Mouse (Mus musculus): Measurements from ENCODE around the gene Pde4d. TPM values are rescaled to one million over a fixed set of nuclear protein-coding genes. Genes with fewer than 3 reads are reported as not detected.

The Pde4d gene
- polyA plus RNA-seq, 1 experiment from 2014 or later: 14.6 TPM

GRCm38 (mm10) chr13:108821270-108821669 is 371.5 kb downstream of the Pde4d start:
- Histone ChIP-seq H3K9me3 (replicated peaks; ENCODE audit: control insufficient read depth, low read length) (no peaks in the 10 kb centered on the region), H3K4me1 (ENCODE audit: control insufficient read depth, insufficient read depth, low read length) (no peaks in the 10 kb centered on the region), H3K4me2 (ENCODE audit: low read depth, low read length) (no peak overlapping the region), H3K9ac (replicated peaks; ENCODE audit: low read length) (no peak overlapping the region), H3K27ac (replicated peaks; ENCODE audit: low read depth, low read length) (no peak overlapping the region), H3K36me3 (replicated peaks; ENCODE audit: control insufficient read depth, insufficient read depth, low read depth, low read length) (no peaks in the 10 kb centered on the region), H3K27me3 (ENCODE audit: control insufficient read depth, insufficient read depth, low read length) (no peaks in the 10 kb centered on the region), H3K4me3 (ENCODE audit: low read depth, low read length) (no peak overlapping the region)
- ATAC-seq (replicated peaks; ENCODE audit: insufficient number of reproducible peaks, low FRiP score, low TSS enrichment, low read depth) (no peak), DNase-seq (ENCODE audit: low spot score) (no peak)
- 85% methylated on average over 7 of the region's 7 CpGs for WGBS

- Histone ChIP-seq H3K4me2 (ENCODE audit: low read depth, low read length) (no peak overlapping the region), H3K4me1 (ENCODE audit: control insufficient read depth, insufficient read depth, low read length) (no peaks in the 10 kb centered on the region), H3K27ac (replicated peaks; ENCODE audit: low read depth, low read length) (no peak overlapping the region), H3K27me3 (ENCODE audit: control insufficient read depth, insufficient read depth, low read length) (no peaks in the 10 kb centered on the region), H3K4me3 (ENCODE audit: low read depth, low read length) (no peak overlapping the region), H3K9ac (replicated peaks; ENCODE audit: low read length) (no peak overlapping the region), H3K9me3 (replicated peaks; ENCODE audit: control insufficient read depth, low read length) (no peaks in the 10 kb centered on the region), H3K36me3 (replicated peaks; ENCODE audit: control insufficient read depth, insufficient read depth, low read depth, low read length) (no peaks in the 10 kb centered on the region)
- ATAC-seq (replicated peaks; ENCODE audit: insufficient number of reproducible peaks, low FRiP score, low TSS enrichment, low read depth) (no peak), DNase-seq (ENCODE audit: low spot score) (no peak)
- 93% methylated on average over 8 of the region's 8 CpGs for WGBS
These were observed 375.0 kb downstream of the Pde4d start for GRCm38 (mm10) chr13:108824638-108825310.

- H3K36me3 ChIP-seq (replicated peaks; ENCODE audit: control insufficient read depth, insufficient read depth, low read depth, low read length): no peaks in the 10 kb centered on the region
- H3K27ac ChIP-seq (replicated peaks; ENCODE audit: low read depth, low read length): no peak overlapping the region
- 93% methylated on average over 6 of the region's 6 CpGs for WGBS
- H3K4me1 ChIP-seq (ENCODE audit: control insufficient read depth, insufficient read depth, low read length): no peaks in the 10 kb centered on the region
- H3K4me3 ChIP-seq (ENCODE audit: low read depth, low read length): no peak overlapping the region
- no peaks in the 10 kb centered on the region for H3K9me3 ChIP-seq (replicated peaks; ENCODE audit: control insufficient read depth, low read length)
- H3K27me3 ChIP-seq (ENCODE audit: control insufficient read depth, insufficient read depth, low read length): no peaks in the 10 kb centered on the region
- no peak overlapping the region for H3K4me2 ChIP-seq (ENCODE audit: low read depth, low read length)
- no peak for DNase-seq (ENCODE audit: low spot score)
- H3K9ac ChIP-seq (replicated peaks; ENCODE audit: low read length): no peak overlapping the region
- no peak for ATAC-seq (replicated peaks; ENCODE audit: insufficient number of reproducible peaks, low FRiP score, low TSS enrichment, low read depth)
These were observed 375.8 kb downstream of the Pde4d start for GRCm38 (mm10) chr13:108825501-108825900.

GRCm38 (mm10) chr13:108834197-108834596 is 384.4 kb downstream of the Pde4d start:
- Histone ChIP-seq H3K36me3 (replicated peaks; ENCODE audit: control insufficient read depth, insufficient read depth, low read depth, low read length) (no peaks in the 10 kb centered on the region), H3K4me3 (ENCODE audit: low read depth, low read length) (no peak overlapping the region), H3K9ac (replicated peaks; ENCODE audit: low read length) (no peak overlapping the region), H3K4me2 (ENCODE audit: low read depth, low read length) (no peak overlapping the region), H3K27ac (replicated peaks; ENCODE audit: low read depth, low read length) (no peak overlapping the region), H3K27me3 (ENCODE audit: control insufficient read depth, insufficient read depth, low read length) (no peaks in the 10 kb centered on the region), H3K9me3 (replicated peaks; ENCODE audit: control insufficient read depth, low read length) (no peaks in the 10 kb centered on the region), H3K4me1 (ENCODE audit: control insufficient read depth, insufficient read depth, low read length) (no peaks in the 10 kb centered on the region)
- ATAC-seq (replicated peaks; ENCODE audit: insufficient number of reproducible peaks, low FRiP score, low TSS enrichment, low read depth) (no peak), DNase-seq (ENCODE audit: low spot score) (no peak)
- 100% methylated on average over 1 of the region's 1 CpGs for WGBS

GRCm38 (mm10) chr13:108836314-108836713 is 386.6 kb downstream of the Pde4d start:
- Histone ChIP-seq H3K27me3 (ENCODE audit: control insufficient read depth, insufficient read depth, low read length) (no peaks in the 10 kb centered on the region), H3K9ac (replicated peaks; ENCODE audit: low read length) (no peak overlapping the region), H3K4me2 (ENCODE audit: low read depth, low read length) (no peak overlapping the region), H3K36me3 (replicated peaks; ENCODE audit: control insufficient read depth, insufficient read depth, low read depth, low read length) (no peaks in the 10 kb centered on the region), H3K27ac (replicated peaks; ENCODE audit: low read depth, low read length) (no peak overlapping the region), H3K9me3 (replicated peaks; ENCODE audit: control insufficient read depth, low read length) (no peaks in the 10 kb centered on the region), H3K4me3 (ENCODE audit: low read depth, low read length) (no peak overlapping the region), H3K4me1 (ENCODE audit: control insufficient read depth, insufficient read depth, low read length) (no peaks in the 10 kb centered on the region)
- 79% methylated on average over 3 of the region's 3 CpGs for WGBS
- ATAC-seq (replicated peaks; ENCODE audit: insufficient number of reproducible peaks, low FRiP score, low TSS enrichment, low read depth) (no peak), DNase-seq (ENCODE audit: low spot score) (no peak)

- Histone ChIP-seq H3K27ac (replicated peaks; ENCODE audit: low read depth, low read length) (no peak overlapping the region), H3K4me3 (ENCODE audit: low read depth, low read length) (no peak overlapping the region), H3K36me3 (replicated peaks; ENCODE audit: control insufficient read depth, insufficient read depth, low read depth, low read length) (no peaks in the 10 kb centered on the region), H3K27me3 (ENCODE audit: control insufficient read depth, insufficient read depth, low read length) (no peaks in the 10 kb centered on the region), H3K9ac (replicated peaks; ENCODE audit: low read length) (no peak overlapping the region), H3K4me1 (ENCODE audit: control insufficient read depth, insufficient read depth, low read length) (no peaks in the 10 kb centered on the region), H3K4me2 (ENCODE audit: low read depth, low read length) (no peak overlapping the region), H3K9me3 (replicated peaks; ENCODE audit: control insufficient read depth, low read length) (no peaks in the 10 kb centered on the region)
- DNase-seq (ENCODE audit: low spot score): no peak
- ATAC-seq (replicated peaks; ENCODE audit: insufficient number of reproducible peaks, low FRiP score, low TSS enrichment, low read depth): no peak
- WGBS: 59% methylated on average over 7 of the region's 7 CpGs
These were observed 389.4 kb downstream of the Pde4d start for GRCm38 (mm10) chr13:108839142-108839541.

- WGBS: 31% methylated on average over 5 of the region's 5 CpGs
- ATAC-seq (replicated peaks; ENCODE audit: insufficient number of reproducible peaks, low FRiP score, low TSS enrichment, low read depth) (no peak), DNase-seq (ENCODE audit: low spot score) (peak; percentile 45)
- Histone ChIP-seq H3K9me3 (replicated peaks; ENCODE audit: control insufficient read depth, low read length) (no peaks in the 10 kb centered on the region), H3K4me2 (ENCODE audit: low read depth, low read length) (no peak overlapping the region), H3K9ac (replicated peaks; ENCODE audit: low read length) (no peak overlapping the region), H3K36me3 (replicated peaks; ENCODE audit: control insufficient read depth, insufficient read depth, low read depth, low read length) (no peaks in the 10 kb centered on the region), H3K27me3 (ENCODE audit: control insufficient read depth, insufficient read depth, low read length) (no peaks in the 10 kb centered on the region), H3K4me3 (ENCODE audit: low read depth, low read length) (no peak overlapping the region), H3K4me1 (ENCODE audit: control insufficient read depth, insufficient read depth, low read length) (no peaks in the 10 kb centered on the region), H3K27ac (replicated peaks; ENCODE audit: low read depth, low read length) (no peak overlapping the region)
These were observed 404.3 kb downstream of the Pde4d start for GRCm38 (mm10) chr13:108854090-108854489.

- Histone ChIP-seq H3K9ac (replicated peaks; ENCODE audit: low read length) (no peak overlapping the region), H3K36me3 (replicated peaks; ENCODE audit: control insufficient read depth, insufficient read depth, low read depth, low read length) (no peaks in the 10 kb centered on the region), H3K27me3 (ENCODE audit: control insufficient read depth, insufficient read depth, low read length) (no peaks in the 10 kb centered on the region), H3K9me3 (replicated peaks; ENCODE audit: control insufficient read depth, low read length) (no peaks in the 10 kb centered on the region), H3K27ac (replicated peaks; ENCODE audit: low read depth, low read length) (no peak overlapping the region), H3K4me2 (ENCODE audit: low read depth, low read length) (no peak overlapping the region), H3K4me1 (ENCODE audit: control insufficient read depth, insufficient read depth, low read length) (no peaks in the 10 kb centered on the region), H3K4me3 (ENCODE audit: low read depth, low read length) (no peak overlapping the region)
- DNase-seq (ENCODE audit: low spot score) (no peak), ATAC-seq (replicated peaks; ENCODE audit: insufficient number of reproducible peaks, low FRiP score, low TSS enrichment, low read depth) (no peak)
- WGBS: 80% methylated on average over 6 of the region's 6 CpGs
These were observed 407.2 kb downstream of the Pde4d start for GRCm38 (mm10) chr13:108856776-108857435.

Measured in embryonic facial prominence, embryonic 11.5 days (tissue).